11 mouse cellular contexts compared by ENCODE assay signal in the genomic region with DNA sequence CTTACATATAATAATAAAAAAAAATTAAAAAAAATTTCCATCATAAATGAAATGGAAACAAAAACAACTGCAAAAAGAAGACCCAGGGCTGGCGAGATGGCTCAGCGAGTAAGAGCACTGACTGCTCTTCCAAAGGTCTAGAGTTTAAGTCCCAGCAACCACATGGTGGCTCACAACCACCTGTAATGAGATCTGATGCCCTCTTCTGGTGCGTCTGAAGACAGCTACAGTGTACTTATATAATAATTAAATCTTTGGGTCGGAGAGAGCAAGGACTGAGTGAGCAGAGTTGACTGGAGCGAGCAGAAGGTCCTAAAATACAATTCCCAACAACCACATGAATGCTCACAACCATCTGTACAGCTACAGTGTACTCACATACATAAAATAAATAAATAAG. TPM values are rescaled to one million over a fixed set of nuclear protein-coding genes. Genes with fewer than 3 reads are reported as not detected.
DNase-seq lines count a peak whose midpoint lies in the region; ATAC-seq and TF ChIP-seq lines count a peak whose summit lies in the region.
"Not testable (repeated sequence)": the region's sequence is repeated elsewhere in the genome, so short reads cannot be mapped to it uniquely, and the experiment has no call there.
"Had no signal": no experiment of that assay in that cellular context is flagged by ENCODE, and none has a peak within 500 bp of the region (broad histone marks: within the 10 kb centered on the region; RNA-seq: fewer than 3 reads in every experiment).

No protein-coding gene starts in this region.

- peak; percentile 1 for TF ChIP-seq CTCF in ES-Bruce4 (IDR thresholded peaks at IDR 0.05; ENCODE audit: low read depth, low read length)
- TF ChIP-seq CTCF in MEL (IDR thresholded peaks at IDR 0.05 in 2 of 3, conservative IDR thresholded peaks at IDR 0.05 in 1 of 3; ENCODE audit: control insufficient read depth in 1 of 3, insufficient read depth in 1 of 3, low read depth in 2 of 3, low read length in 3 of 3, poor library complexity in 1 of 3, severe bottlenecking in 1 of 3): peak; percentile 2 to 51 (median 15); a peak in 2 of 6 replicates
- TF ChIP-seq CTCF in layer of hippocampus, adult 2 months (conservative IDR thresholded peaks at IDR 0.05): 0 out of 2 replicates have a peak, but pooled peaks have one; percentile 8
- 0 out of 2 replicates have a peak, but pooled peaks have one; percentile 15 for TF ChIP-seq CTCF in liver, postnatal 0 days (IDR thresholded peaks at IDR 0.05; ENCODE audit: low read depth)

- TF ChIP-seq RAD21 in MEL (IDR thresholded peaks at IDR 0.05; ENCODE audit: low read depth, low read length): not testable (repeated sequence)

- not testable (repeated sequence) for H3K36me3 ChIP-seq in ES-Bruce4 (ENCODE audit: control insufficient read depth, insufficient read depth, low read length, poor library complexity, severe bottlenecking); MEL (ENCODE audit: control insufficient read depth in 1 of 2, insufficient read depth in 2 of 2, low read length in 2 of 2); liver, postnatal 0 days (replicated peaks; ENCODE audit: insufficient read depth, low read length)

- not testable (repeated sequence) for TF ChIP-seq POLR2A in ES-Bruce4 (IDR thresholded peaks at IDR 0.05; ENCODE audit: insufficient read depth, low read length); MEL (IDR thresholded peaks at IDR 0.05; ENCODE audit: control insufficient read depth in 1 of 2, insufficient read depth in 1 of 2, low read depth in 1 of 2, low read length in 2 of 2, poor library complexity in 1 of 2)

- not testable (repeated sequence) for H3K4me1 ChIP-seq in ES-Bruce4 (ENCODE audit: control insufficient read depth, insufficient read depth, low read length); MEL (ENCODE audit: control insufficient read depth in 1 of 2, insufficient read depth in 2 of 2, low read length in 2 of 2); liver, postnatal 0 days (ENCODE audit: insufficient read depth)

- not testable (repeated sequence) for H3K27ac ChIP-seq in ES-Bruce4 (ENCODE audit: insufficient read depth, low read length); MEL (ENCODE audit: control insufficient read depth, low read depth, low read length); layer of hippocampus, adult 2 months; liver, postnatal 0 days (ENCODE audit: low read depth)

- not testable (repeated sequence) for H3K9ac ChIP-seq in ES-Bruce4 (ENCODE audit: low read depth, poor library complexity, severe bottlenecking); MEL (ENCODE audit: control insufficient read depth, low read depth, low read length, poor library complexity, severe bottlenecking); liver, postnatal 0 days (replicated peaks)

- not testable (repeated sequence) for H3K9me3 ChIP-seq in ES-Bruce4 (replicated peaks; ENCODE audit: control insufficient read depth, insufficient read depth, low read length, poor library complexity, severe bottlenecking); MEL (replicated peaks; ENCODE audit: insufficient read depth, low read length); liver, postnatal 0 days (ENCODE audit: low read length)

- not testable (repeated sequence) for DNase-seq in MEL (ENCODE audit: low read depth, low spot score); layer of hippocampus, adult 2 months (ENCODE audit: low spot score in 2 of 2); liver, postnatal 0 days
- DNase-seq in R1 (ENCODE audit: low read depth, low spot score): peak; percentile 30
- peak; percentile 63 for DNase-seq in heart, adult 11 months

- H3K4me3 ChIP-seq in ES-Bruce4 (ENCODE audit: low read depth, low read length); MEL (ENCODE audit: control insufficient read depth in 1 of 2, insufficient read depth in 1 of 2, low read depth in 2 of 2, low read length in 2 of 2); layer of hippocampus, adult 2 months; liver, postnatal 0 days (ENCODE audit: low read depth, low read length): not testable (repeated sequence)

- WGBS in liver, postnatal 0 days (ENCODE audit: insufficient replicate concordance): 70% methylated on average over 5 of the region's 5 CpGs

- not testable (repeated sequence) for TF ChIP-seq EP300 in ES-Bruce4 (IDR thresholded peaks at IDR 0.05; ENCODE audit: insufficient read depth, low read depth, low read length); MEL (IDR thresholded peaks at IDR 0.05; ENCODE audit: low read depth in 1 of 2, low read length in 2 of 2); liver, postnatal 0 days (IDR thresholded peaks at IDR 0.05; ENCODE audit: low read depth)

- not testable (repeated sequence) for H3K4me2 ChIP-seq in liver, postnatal 0 days (ENCODE audit: low read depth, low read length)

- ATAC-seq in liver, postnatal 0 days: not testable (repeated sequence)

- H3K79me2 ChIP-seq in MEL (ENCODE audit: control insufficient read depth, insufficient read depth, low read length, poor library complexity): not testable (repeated sequence)

- not testable (repeated sequence) for H3K27me3 ChIP-seq in ES-Bruce4 (ENCODE audit: control insufficient read depth, insufficient read depth, low read length, poor library complexity, severe bottlenecking); MEL (ENCODE audit: control insufficient read depth in 1 of 2, insufficient read depth in 2 of 2, low read length in 2 of 2); liver, postnatal 0 days (ENCODE audit: insufficient read depth, low read length)

TF ChIP-seq in MEL, 35 proteins besides CTCF, POLR2A, EP300 and RAD21:
- TF ChIP-seq MYC (IDR thresholded peaks at IDR 0.05; ENCODE audit: low read depth, low read length): peak; percentile 48; the same call in 1 of the 2 replicates
- TF ChIP-seq SMC3 (IDR thresholded peaks at IDR 0.05; ENCODE audit: low read depth, low read length): peak; percentile 35

RNA-seq across cellular contexts. Expression of a gene that starts 13.4 kb away (rescaled TPM):
- polyA plus RNA-seq in ES-Bruce4 (2011; ENCODE audit: insufficient read depth, insufficient read length, low read depth, missing spikeins): 7.0 and 7.7 TPM in 2 replicates
- 10.2 and 11.8 TPM in 2 replicates for total RNA-seq in MEL (2012; rRNA removed)
- polyA plus RNA-seq in MEL (2012; ENCODE audit: insufficient read depth in 1 of 2, insufficient read length in 2 of 2, low read depth in 1 of 2, low replicate concordance in 2 of 2, missing spikeins in 1 of 2): 10 to 100 TPM in 1 of 2 experiments, not detected in 1; 12.5 TPM
- total RNA-seq in layer of hippocampus, adult 2 months (2021): 10 to 100 TPM; 10.7 to 12.4 TPM
- polyA plus RNA-seq in liver, postnatal 0 days (2015; fragmentation: Nextera tagmentation; extraction: Ambion mirVana): 6.8 and 7.2 TPM in 2 replicates

RNA-seq across cellular contexts. Expression of a gene that starts 19.0 kb away (rescaled TPM):
- 1.1 and 2.8 TPM in 2 replicates for polyA plus RNA-seq in ES-Bruce4 (2011; ENCODE audit: insufficient read depth, insufficient read length, low read depth, missing spikeins)
- total RNA-seq in MEL (2012; rRNA removed): not detected in 2 replicates
- not detected for polyA plus RNA-seq in MEL (2012; ENCODE audit: insufficient read depth in 1 of 2, insufficient read length in 2 of 2, low read depth in 1 of 2, low replicate concordance in 2 of 2, missing spikeins in 1 of 2)
- total RNA-seq in layer of hippocampus, adult 2 months (2021): 1 to 10 TPM; 8.5 to 8.9 TPM
- 1.1 and 1.5 TPM in 2 replicates for polyA plus RNA-seq in liver, postnatal 0 days (2015; fragmentation: Nextera tagmentation; extraction: Ambion mirVana)
- total RNA-seq: forebrain, postnatal 0 days had no signal
- polyA plus RNA-seq: embryonic facial prominence, embryonic 10.5 days; forebrain, embryonic 11.5 days; forebrain, embryonic 15.5 days; G1E had no signal
